24 mouse cellular contexts compared by ENCODE assay signal in the genomic region with DNA sequence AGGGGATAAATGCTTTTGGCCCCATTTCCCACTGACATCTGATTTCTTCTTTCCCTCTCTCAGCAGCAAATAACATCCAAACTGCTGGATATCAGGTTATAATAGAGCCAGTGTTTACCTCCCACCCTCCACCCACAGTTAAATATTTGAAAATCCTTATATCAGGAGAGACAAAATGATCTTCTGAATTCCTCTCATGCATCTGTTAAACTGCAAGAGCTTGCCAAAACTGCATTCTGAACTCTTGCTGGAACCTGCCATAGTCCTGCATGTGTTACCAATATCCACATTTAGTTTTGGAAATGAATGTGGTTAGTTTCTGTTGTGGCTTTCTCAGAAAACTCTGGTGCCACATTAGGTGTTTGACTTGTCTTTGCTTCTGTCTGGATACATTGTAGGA.
DNase-seq lines count a peak whose midpoint lies in the region; ATAC-seq and TF ChIP-seq lines count a peak whose summit lies in the region.
"Had no signal": no experiment of that assay in that cellular context is flagged by ENCODE, and none has a peak within 500 bp of the region (broad histone marks: within the 10 kb centered on the region; RNA-seq: fewer than 3 reads in every experiment).

No protein-coding gene starts in this region.

- no peak for ATAC-seq in heart, embryonic 13.5 days (ENCODE audit: extremely low read depth, insufficient number of reproducible peaks, low FRiP score, low TSS enrichment)
- ATAC-seq in embryonic facial prominence, embryonic 15.5 days (ENCODE audit: insufficient number of reproducible peaks, low FRiP score, low TSS enrichment, low read depth) = no peak
- ATAC-seq: activated CD4-positive, CD25-positive, alpha-beta regulatory T cell, adult 4 months; forebrain, embryonic 16.5 days; intestine, postnatal 0 days; liver, embryonic 12.5 days had no signal

- no peak for TF ChIP-seq CTCF in left cerebral cortex, adult 2 months (IDR thresholded peaks at IDR 0.05)

- no peak overlapping the region for H3K4me3 ChIP-seq in heart, embryonic 13.5 days
- no peak overlapping the region for H3K4me3 ChIP-seq in left cerebral cortex, adult 2 months
- H3K4me3 ChIP-seq in embryonic facial prominence, embryonic 15.5 days (replicated peaks) = no peak overlapping the region
- H3K4me3 ChIP-seq: heart, embryonic 12.5 days; hindbrain, embryonic 10.5 days; kidney, embryonic 15.5 days; limb, embryonic 12.5 days; liver, embryonic 12.5 days; neural tube, embryonic 15.5 days had no signal

- no peaks in the 10 kb centered on the region for H3K9me3 ChIP-seq in heart, embryonic 13.5 days
- no peaks in the 10 kb centered on the region for H3K9me3 ChIP-seq in embryonic facial prominence, embryonic 15.5 days (replicated peaks)
- H3K9me3 ChIP-seq: heart, embryonic 12.5 days; hindbrain, embryonic 10.5 days; kidney, embryonic 15.5 days; limb, embryonic 12.5 days; liver, embryonic 12.5 days; neural tube, embryonic 15.5 days had no signal

- peak overlapping the region; percentile 42 for H3K27ac ChIP-seq in heart, embryonic 13.5 days (replicated peaks)
- peak overlapping the region; percentile 11; the same call in 1 of the 2 replicates for H3K27ac ChIP-seq in left cerebral cortex, adult 2 months
- H3K27ac ChIP-seq in embryonic facial prominence, embryonic 15.5 days (replicated peaks) = peak overlapping the region; percentile 39; the same call in 1 of the 2 replicates
- H3K27ac ChIP-seq: hindbrain, embryonic 10.5 days; kidney, embryonic 15.5 days; limb, embryonic 12.5 days; liver, embryonic 12.5 days; neural tube, embryonic 15.5 days had no signal

- no peak overlapping the region for H3K4me2 ChIP-seq in heart, embryonic 13.5 days
- H3K4me2 ChIP-seq in embryonic facial prominence, embryonic 15.5 days (replicated peaks) = no peak overlapping the region
- H3K4me2 ChIP-seq: heart, embryonic 12.5 days; kidney, embryonic 15.5 days; limb, embryonic 12.5 days; liver, embryonic 12.5 days; midbrain, embryonic 11.5 days; neural tube, embryonic 15.5 days had no signal

- no peak overlapping the region for H3K9ac ChIP-seq in heart, embryonic 13.5 days
- no peak overlapping the region for H3K9ac ChIP-seq in embryonic facial prominence, embryonic 15.5 days
- H3K9ac ChIP-seq: heart, embryonic 12.5 days; kidney, embryonic 15.5 days; limb, embryonic 12.5 days; liver, embryonic 12.5 days; neural tube, embryonic 15.5 days had no signal

- DNase-seq in heart, postnatal 25 days (ENCODE audit: low spot score) = no peak
- no peak for DNase-seq in left cerebral cortex, adult 2 months (ENCODE audit: extremely low spot score in 1 of 2, low spot score in 2 of 2)
- no peak for DNase-seq in left cerebral cortex, postnatal 10 days (ENCODE audit: extremely low spot score in 1 of 2, low spot score in 2 of 2)
- peak; percentile 82 for DNase-seq in Muller cell, postnatal 12 days (ENCODE audit: inconsistent ontology term)
- DNase-seq in adrenal gland, postnatal 25 days = no peak
- DNase-seq in right cerebral cortex, adult 2 months (ENCODE audit: low spot score in 2 of 2) = no peak
- DNase-seq: adrenal gland, postnatal 10 days; cerebellum, adult 9-10 months; gastrocnemius, postnatal 10 days; lung, adult 18-20 months; lung, postnatal 10 days; thymus, postnatal 25 days had no signal

- 0 out of 2 replicates have a peak, but pooled peaks cover 3% of the 10 kb centered on the region for H3K36me3 ChIP-seq in heart, embryonic 13.5 days
- no peaks in the 10 kb centered on the region for H3K36me3 ChIP-seq in embryonic facial prominence, embryonic 15.5 days
- H3K36me3 ChIP-seq: heart, embryonic 12.5 days; hindbrain, embryonic 10.5 days; kidney, embryonic 15.5 days; limb, embryonic 12.5 days; neural tube, embryonic 15.5 days had no signal

- intact Hi-C loops in heart, postnatal 25 days (cut with DNase I) = loop anchor here (5.0 kb wide), 2 partner anchors 44 to 80 kb away; no protein-coding TSS in a partner anchor
- intact Hi-C loops in left cerebral cortex, adult 2 months (cut with DNase I) = loop anchor here (10.0 kb wide), 1 partner anchor 207 kb away; no protein-coding TSS in a partner anchor
- intact Hi-C loops in left cerebral cortex, postnatal 10 days (cut with DNase I) = loop anchor here (10.0 kb wide), 1 partner anchor 207 kb away; no protein-coding TSS in a partner anchor

- H3K4me1 ChIP-seq in heart, embryonic 13.5 days = peaks cover 54% of the 10 kb centered on the region
- peaks cover 24% of the 10 kb centered on the region for H3K4me1 ChIP-seq in embryonic facial prominence, embryonic 15.5 days

- H3K27me3 ChIP-seq in heart, embryonic 13.5 days (replicated peaks) = no peaks in the 10 kb centered on the region
- H3K27me3 ChIP-seq in embryonic facial prominence, embryonic 15.5 days = no peaks in the 10 kb centered on the region
- H3K27me3 ChIP-seq: heart, embryonic 12.5 days; kidney, embryonic 15.5 days; limb, embryonic 12.5 days; liver, embryonic 12.5 days; neural tube, embryonic 15.5 days had no signal
